Mouse (Mus musculus): ENCODE results near the gene Tagln2. TPM values are rescaled to one million over a fixed set of nuclear protein-coding genes. Genes with fewer than 3 reads are reported as not detected.
A peak's percentile ranks its signal among the peaks of the same experiment; 100 is the strongest.

Tagln2 gene
- total RNA-seq, 4 experiments from 2014 or later = 37.8 to 77.3 (median 50.1) TPM

DNA sequence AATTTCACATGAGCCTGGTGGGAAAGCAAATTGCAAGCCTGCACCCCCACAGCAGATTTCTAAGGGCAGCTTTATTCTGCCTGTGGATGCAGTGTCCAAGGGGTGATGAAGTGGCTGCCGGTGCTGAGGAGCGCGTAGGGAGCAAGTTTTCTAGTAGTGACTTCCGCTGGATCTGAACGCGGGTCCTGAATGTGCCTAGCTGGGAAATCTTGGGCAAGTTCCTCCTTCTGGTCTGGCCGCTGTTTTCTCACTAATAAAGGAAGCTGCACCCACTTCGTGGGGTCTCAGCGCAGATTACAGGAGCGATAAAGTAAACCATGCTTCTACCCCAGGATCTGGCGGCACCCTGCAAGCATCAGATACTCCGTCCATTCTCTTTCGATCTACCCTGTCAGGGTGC lies 18.7 kb upstream of the Tagln2 start:
- DNase-seq (ENCODE audit: low spot score) = no peak

GRCm38 (mm10) chr1:172481540-172482280 lies 18.1 kb upstream of the Tagln2 start, which contains the start of gene Igsf9:
Igsf9 (plus strand) TSS chr1:172481788.
- peak; percentile 78 for DNase-seq (ENCODE audit: low spot score)

GRCm38 (mm10) chr1:172482518-172483360 lies 17.1 kb upstream of the Tagln2 start:
- DNase-seq (ENCODE audit: low spot score) = no peak

- no peak for DNase-seq (ENCODE audit: low spot score)
These were observed 16.5 kb upstream of the Tagln2 start for GRCm38 (mm10) chr1:172483361-172483660.

DNA sequence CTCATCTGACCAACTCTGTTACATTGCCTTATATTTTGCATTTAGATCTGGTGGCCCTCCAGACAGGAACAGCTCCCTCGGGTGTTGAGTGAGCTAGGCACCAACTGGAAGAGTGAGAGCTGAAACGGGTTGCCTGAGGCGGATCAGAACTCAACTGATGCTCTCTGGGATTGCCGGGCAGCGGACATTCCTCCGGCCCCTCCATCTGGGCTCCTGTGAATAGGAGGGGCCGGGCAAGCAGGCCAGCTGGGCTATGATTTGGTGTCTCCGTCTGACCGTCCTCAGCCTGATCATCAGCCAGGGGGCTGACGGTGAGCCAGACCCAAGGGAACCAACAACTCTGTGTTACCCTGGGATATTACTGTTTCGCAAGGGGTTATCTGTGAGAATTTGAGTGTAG lies 15.6 kb upstream of the Tagln2 start:
- DNase-seq (ENCODE audit: low spot score) = no peak

- no peak for DNase-seq (ENCODE audit: low spot score)
These were observed 15.2 kb upstream of the Tagln2 start for GRCm38 (mm10) chr1:172484671-172485070.

DNA sequence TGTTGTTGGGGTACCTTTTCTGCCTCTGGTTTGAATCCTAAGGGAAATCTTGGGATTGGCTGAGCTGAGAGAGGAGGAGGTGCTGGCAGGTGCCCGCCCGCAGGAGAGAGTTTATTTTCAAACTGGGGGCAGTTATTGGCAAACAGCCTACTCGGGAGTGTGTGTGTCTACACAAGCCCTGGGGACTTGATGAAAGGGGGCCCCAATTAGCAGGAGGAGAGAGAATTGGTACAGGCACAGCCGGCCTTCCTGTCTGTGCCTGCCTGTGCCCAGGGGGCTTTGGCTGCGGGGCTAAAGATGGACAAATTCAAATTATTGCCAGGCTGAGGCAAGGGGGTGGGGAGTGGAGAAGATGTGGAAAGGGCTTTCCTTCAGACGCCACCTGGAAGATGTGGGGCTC lies 14.0 kb upstream of the Tagln2 start:
- DNase-seq (ENCODE audit: low spot score) = no peak

DNA sequence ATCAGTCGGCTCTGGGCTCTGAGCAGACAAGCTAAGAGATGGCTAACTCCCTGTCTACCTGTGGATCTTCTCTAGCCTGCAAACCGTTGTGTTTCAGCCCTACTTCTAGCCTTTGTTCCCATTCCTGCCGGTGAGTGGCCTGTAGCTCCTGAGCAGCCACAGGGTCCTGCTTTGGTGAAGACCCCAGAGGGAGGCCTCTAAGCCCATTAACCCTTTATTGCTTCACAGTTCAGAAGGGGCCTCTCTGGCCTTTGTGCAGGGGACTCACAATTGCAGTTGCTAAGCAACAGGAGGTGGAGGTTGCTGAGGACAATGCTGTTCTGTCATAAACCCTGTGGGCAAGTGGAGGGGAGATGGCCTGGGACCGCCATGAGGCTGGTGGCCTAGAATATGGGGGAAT lies 13.6 kb upstream of the Tagln2 start:
- DNase-seq (ENCODE audit: low spot score) = no peak

GRCm38 (mm10) chr1:172486651-172487050 lies 13.2 kb upstream of the Tagln2 start:
- no peak for DNase-seq (ENCODE audit: low spot score)

GRCm38 (mm10) chr1:172487859-172488258 lies 12.0 kb upstream of the Tagln2 start:
- no peak for DNase-seq (ENCODE audit: low spot score)

GRCm38 (mm10) chr1:172488831-172489230 lies 11.0 kb upstream of the Tagln2 start:
- no peak for DNase-seq (ENCODE audit: low spot score)

DNA sequence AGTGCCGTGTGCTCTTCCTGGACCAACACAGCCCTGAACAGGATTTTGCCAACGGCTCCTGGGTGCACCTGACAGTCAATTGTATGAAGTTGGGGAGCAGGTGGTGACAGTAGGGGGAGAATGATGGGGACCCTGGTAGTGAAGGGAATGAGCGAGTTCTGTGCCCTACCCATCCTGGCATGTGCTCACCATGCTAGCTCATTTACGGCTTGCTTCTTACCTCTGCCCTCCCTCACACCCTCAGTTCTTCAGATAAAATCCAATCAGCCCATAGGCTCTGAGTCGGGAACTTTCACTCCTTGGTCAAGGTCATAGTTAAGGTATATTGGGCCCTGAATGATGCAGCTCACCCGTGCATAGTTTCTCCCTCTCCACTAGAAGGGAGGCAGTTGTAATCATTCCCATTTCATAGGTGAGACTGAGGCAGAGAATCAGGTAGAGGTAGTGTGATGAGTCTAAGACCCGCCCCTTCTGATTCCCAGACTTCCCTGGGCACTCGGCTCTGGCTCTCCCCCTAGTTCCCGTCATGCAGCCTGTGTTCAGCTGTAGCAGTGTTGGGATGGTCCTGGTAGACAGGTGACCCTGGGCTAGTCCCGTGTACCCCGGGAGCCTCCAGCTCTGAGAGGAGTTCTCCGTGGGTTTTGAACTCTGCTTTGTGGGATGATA lies 10.1 kb upstream of the Tagln2 start:
- DNase-seq (ENCODE audit: low spot score) = no peak

GRCm38 (mm10) chr1:172490261-172490661 lies 9.6 kb upstream of the Tagln2 start:
- peak; percentile 92 for DNase-seq (ENCODE audit: low spot score)

DNA sequence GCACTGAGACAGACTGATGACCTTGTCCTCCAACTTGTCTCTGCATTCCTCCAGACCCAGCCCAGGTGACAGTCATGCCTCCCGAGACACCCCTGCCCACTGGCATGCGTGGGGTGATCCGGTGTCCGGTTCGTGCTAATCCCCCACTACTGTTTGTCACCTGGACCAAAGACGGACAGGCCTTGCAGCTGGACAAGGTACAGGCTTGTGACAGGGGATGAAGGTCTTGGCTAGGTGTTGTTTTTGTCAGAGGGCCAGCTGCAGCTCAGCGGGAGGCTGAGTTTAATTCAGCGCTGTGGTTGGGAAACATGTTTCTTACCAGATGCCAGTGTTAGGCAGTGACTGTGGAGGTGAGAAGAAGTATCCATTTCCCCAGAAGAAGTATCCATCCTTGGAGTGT lies 7.8 kb upstream of the Tagln2 start:
- no peak for DNase-seq (ENCODE audit: low spot score)

DNA sequence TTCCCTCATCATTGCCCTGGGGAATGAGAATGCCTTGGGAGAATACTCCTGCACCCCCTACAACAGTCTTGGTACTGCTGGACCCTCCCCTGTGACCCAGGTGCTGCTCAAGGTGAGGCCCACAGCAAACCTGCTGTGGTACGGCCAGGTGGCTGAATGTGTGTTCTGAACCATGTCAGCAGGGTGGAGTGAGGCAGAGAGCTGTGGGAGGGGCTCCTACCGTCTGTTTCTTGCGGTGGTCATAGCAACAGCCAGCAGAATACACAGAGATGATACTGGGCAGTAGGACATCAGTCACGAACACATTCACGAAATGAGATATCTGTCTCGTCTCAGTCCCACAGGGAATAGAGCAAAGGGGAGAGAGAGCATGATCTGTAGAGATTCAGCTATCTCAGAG lies 6.3 kb upstream of the Tagln2 start:
- DNase-seq (ENCODE audit: low spot score) = no peak

- DNase-seq (ENCODE audit: low spot score) = no peak
These were observed 3.8 kb upstream of the Tagln2 start for GRCm38 (mm10) chr1:172496030-172496429.

GRCm38 (mm10) chr1:172497428-172497827 lies 2.4 kb upstream of the Tagln2 start:
- no peak for DNase-seq (ENCODE audit: low spot score)

DNA sequence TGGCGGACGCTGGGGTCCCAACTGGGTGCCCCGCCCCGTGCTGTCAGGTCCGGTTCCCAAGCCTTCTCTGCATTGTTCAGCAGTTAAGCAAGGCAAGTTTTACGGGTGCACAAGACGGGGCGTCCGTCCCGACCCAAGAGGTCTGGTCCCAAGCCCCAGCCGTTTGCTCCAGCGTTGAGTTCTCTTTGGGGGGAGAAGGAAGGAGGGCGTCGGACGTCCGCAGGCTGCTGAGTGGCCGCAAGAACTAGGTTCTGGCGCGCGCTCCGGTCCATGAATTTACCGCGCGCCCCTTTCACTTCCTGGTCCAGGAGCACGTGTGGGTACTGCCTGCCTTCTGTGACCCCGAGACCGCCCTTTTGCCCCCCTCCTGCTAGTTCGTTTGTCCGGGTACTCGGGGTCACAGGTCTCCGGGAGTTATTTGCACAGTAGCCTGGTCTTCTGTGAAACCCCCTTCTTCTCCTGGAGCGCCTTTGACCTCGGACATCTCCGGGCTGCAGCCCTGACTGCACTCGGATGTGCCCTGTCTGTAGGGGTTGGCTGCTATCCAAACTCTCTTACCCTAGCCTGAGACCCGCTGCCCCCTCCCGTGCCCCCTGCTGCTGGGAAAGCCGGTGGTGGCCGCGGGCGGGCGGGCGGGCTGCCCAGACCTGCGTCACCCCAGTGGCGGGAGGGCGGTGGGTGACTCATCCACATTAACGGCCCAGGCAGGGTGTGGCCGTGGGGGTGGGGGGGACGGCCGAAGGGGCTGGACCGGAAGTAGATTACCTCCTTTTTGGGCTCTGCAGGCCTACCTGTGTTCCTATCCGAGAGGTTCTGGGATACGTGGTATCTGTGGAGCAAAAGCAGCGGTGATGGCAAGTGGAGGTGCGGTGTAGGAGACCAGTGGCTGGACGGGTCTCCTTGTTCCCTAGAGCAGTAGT lies 864 bp downstream of the Tagln2 start:
- DNase-seq (ENCODE audit: low spot score) = peak; percentile 66

DNA sequence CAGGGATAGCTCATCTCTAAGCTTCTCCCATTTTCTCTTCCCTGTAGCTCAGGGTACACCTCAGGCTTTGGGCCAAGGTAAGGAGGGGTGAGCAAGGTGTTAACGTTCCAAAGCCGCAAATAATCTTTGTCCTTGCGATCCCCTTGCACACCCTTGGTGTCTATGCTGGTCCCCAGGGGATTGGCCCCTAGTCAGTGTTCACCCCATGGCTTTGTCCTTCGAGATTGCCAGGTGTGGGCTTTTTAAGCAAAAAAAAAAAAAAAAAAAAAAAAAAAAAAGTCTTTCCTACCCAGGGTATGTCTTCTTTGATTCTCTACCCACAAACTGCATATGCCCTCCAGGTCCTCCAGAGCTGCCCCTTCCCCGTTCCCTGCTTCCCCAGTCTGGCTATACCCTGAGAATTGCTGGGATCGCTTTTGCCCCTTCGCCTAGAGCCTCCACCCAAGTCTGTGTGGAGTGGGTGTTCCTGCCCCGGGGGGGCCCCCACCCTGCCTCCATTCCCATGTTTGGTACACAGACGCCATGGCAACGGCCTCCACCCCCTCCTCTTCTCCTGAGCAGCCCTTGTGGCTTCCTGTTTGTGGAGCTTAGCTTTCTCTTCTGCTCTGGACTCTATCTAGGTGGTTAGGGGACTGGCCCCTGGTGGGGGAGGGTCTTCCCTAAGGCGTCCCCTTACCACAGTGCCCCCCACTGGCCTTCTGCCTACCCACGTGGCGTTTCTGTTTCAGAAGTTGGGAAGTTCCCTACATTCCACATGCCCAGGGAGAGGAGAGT lies 1.7 kb downstream of the Tagln2 start:
- peak; percentile 88 for DNase-seq (ENCODE audit: low spot score)

All from heart, adult 8-10 months (tissue).